Mouse (Mus musculus) granulocyte monocyte progenitor cell, adult 5-6 weeks (primary cell): ENCODE measurements around the gene Zfhx3. TPM values are rescaled to one million over a fixed set of nuclear protein-coding genes. Genes with fewer than 3 reads are reported as not detected.

Experiments
- ATAC-seq: replicated peaks from 2 replicates; pipeline ENCODE4 v1.8.0; 2016; ENCODE audit warnings: mild to moderate bottlenecking, moderate TSS enrichment, inconsistent platforms; ENCODE audit not compliant: poor library complexity, severe bottlenecking
- total RNA-seq, 2 experiments: library from RNA; stranded (forward) in 1 of 2; stranded (reverse) in 1 of 2; fragments of 200-712, 200-1000 nt in 1 of 2; fragments of >200 nt in 1 of 2; fragmentation: Nextera tagmentation in 1 of 2; gene quantifications; 2 replicates each; pipeline ENCODE4 v1.2.3; 2014 to 2017

Gene Zfhx3
- total RNA-seq, 2 experiments from 2014 or later = 0.31 to 0.41 TPM

GRCm38 (mm10) chr8:108709441-108709840 is 767.0 kb downstream of the Zfhx3 start:
- ATAC-seq = no peak

GRCm38 (mm10) chr8:108709928-108710606 is 767.6 kb downstream of the Zfhx3 start:
- ATAC-seq = peak; percentile 35

- ATAC-seq = no peak
Measured at GRCm38 (mm10) chr8:108710607-108711489, 768.4 kb downstream of the Zfhx3 start.

GRCm38 (mm10) chr8:108711490-108711793 is 769.0 kb downstream of the Zfhx3 start:
- no peak for ATAC-seq

- no peak for ATAC-seq
Measured at GRCm38 (mm10) chr8:108712001-108712411, 769.6 kb downstream of the Zfhx3 start.

- ATAC-seq = no peak
Measured at GRCm38 (mm10) chr8:108712607-108713006, 770.2 kb downstream of the Zfhx3 start.

GRCm38 (mm10) chr8:108713346-108714142 is 771.1 kb downstream of the Zfhx3 start:
- no peak for ATAC-seq

- peak; percentile 29 for ATAC-seq
Measured at GRCm38 (mm10) chr8:108714143-108714635, 771.7 kb downstream of the Zfhx3 start.

GRCm38 (mm10) chr8:108714636-108715415 is 772.4 kb downstream of the Zfhx3 start:
- ATAC-seq = peak; percentile 54

- ATAC-seq = no peak
Measured at GRCm38 (mm10) chr8:108715416-108715948, 773.0 kb downstream of the Zfhx3 start.

GRCm38 (mm10) chr8:108716291-108716811 is 773.9 kb downstream of the Zfhx3 start:
- ATAC-seq = no peak

GRCm38 (mm10) chr8:108717545-108717944 is 775.1 kb downstream of the Zfhx3 start:
- ATAC-seq = no peak

GRCm38 (mm10) chr8:108718031-108718430 is 775.6 kb downstream of the Zfhx3 start:
- ATAC-seq = no peak

- ATAC-seq = peak; percentile 51
Measured at GRCm38 (mm10) chr8:108720840-108721239, 778.4 kb downstream of the Zfhx3 start.

- ATAC-seq = peak; percentile 90
Measured at GRCm38 (mm10) chr8:108722671-108723513, 780.4 kb downstream of the Zfhx3 start.

GRCm38 (mm10) chr8:108723636-108724035 is 781.2 kb downstream of the Zfhx3 start:
- ATAC-seq = no peak

GRCm38 (mm10) chr8:108724818-108725506 is 782.5 kb downstream of the Zfhx3 start:
- no peak for ATAC-seq

- ATAC-seq = no peak
Measured at GRCm38 (mm10) chr8:108725631-108726030, 783.2 kb downstream of the Zfhx3 start.
